Mouse (Mus musculus) limb, embryonic 12.5 days (tissue): ENCODE measurements around the gene Efna5. TPM values are rescaled to one million over a fixed set of nuclear protein-coding genes. Genes with fewer than 3 reads are reported as not detected.
A peak's percentile ranks its signal among the peaks of the same experiment; 100 is the strongest.

ENCODE experiments used
- ATAC-seq: fragments of 200-750 bp; cut with Nextera tagmentation; 2 replicates; pipeline ENCODE4 v1.8.0; 2017; ENCODE audit warnings: low read depth, moderate TSS enrichment; ENCODE audit not compliant: insufficient number of reproducible peaks, insufficient read depth, low FRiP score, low TSS enrichment
- H3K27ac ChIP-seq: fragments of 300-500 bp; sonication (generic); 2 replicates; pipeline ENCODE4 v1.5.1; 2016; ENCODE audit warnings: mild to moderate bottlenecking, moderate library complexity
- H3K27me3 ChIP-seq: fragments of 300-500 bp; sonication (generic); 2 replicates; pipeline ENCODE4 v1.6.1; 2016; ENCODE audit warnings: mild to moderate bottlenecking, moderate library complexity
- H3K36me3 ChIP-seq: fragments of 300-500 bp; sonication (generic); 2 replicates; pipeline ENCODE4 v1.6.1; 2016; ENCODE audit warnings: mild to moderate bottlenecking, moderate library complexity
- H3K4me1 ChIP-seq: fragments of 300-500 bp; sonication (generic); replicated peaks from 2 replicates; pipeline ENCODE4 v1.6.1; 2016
- H3K4me2 ChIP-seq: fragments of 300-500 bp; sonication (generic); 2 replicates; pipeline ENCODE4 v1.6.1; 2016; ENCODE audit warnings: mild to moderate bottlenecking, moderate library complexity
- H3K4me3 ChIP-seq: fragments of 300-500 bp; sonication (generic); replicated peaks from 2 replicates; pipeline ENCODE4 v1.5.1; 2016; ENCODE audit warnings: mild to moderate bottlenecking
- H3K9ac ChIP-seq: fragments of 300-500 bp; sonication (generic); replicated peaks from 2 replicates; pipeline ENCODE4 v1.6.1; 2016; ENCODE audit warnings: mild to moderate bottlenecking, moderate library complexity
- H3K9me3 ChIP-seq: fragments of 300-500 bp; sonication (generic); 2 replicates; pipeline ENCODE4 v1.6.1; 2016; ENCODE audit warnings: mild to moderate bottlenecking, moderate library complexity
- WGBS: fragments of 180-500 bp; shearing (Covaris S2); methylation state at CpG from one replicate; pipeline ENCODE4 v1.1.7; 2016; 5-methylcytosine and 5-hydroxymethylcytosine counted together
- polyA plus RNA-seq: library from polyadenylated mRNA; unstranded; fragments of >200 nt; fragmentation: Nextera tagmentation; extraction: Ambion mirVana; gene quantifications from 2 replicates; pipeline ENCODE4 v1.2.1, GENCODE M21; 2016

Efna5 gene
- polyA plus RNA-seq, 1 experiment from 2014 or later = 38.2 TPM

- Histone ChIP-seq H3K36me3 (no peaks in the 10 kb centered on the region), H3K4me2 (no peak overlapping the region), H3K27me3 (peaks cover 9% of the 10 kb centered on the region; the same call in 1 of the 2 replicates), H3K9ac (no peak overlapping the region), H3K4me1 (peaks cover 48% of the 10 kb centered on the region), H3K4me3 (no peak overlapping the region), H3K9me3 (no peaks in the 10 kb centered on the region), H3K27ac (no peak overlapping the region)
- WGBS = 27% methylated on average over 3 of the region's 3 CpGs
- ATAC-seq = no peak
These were observed 93.3 kb downstream of the Efna5 start for GRCm38 (mm10) chr17:62787855-62788254.

- Histone ChIP-seq H3K9ac (no peak overlapping the region), H3K27me3 (peaks cover 13% of the 10 kb centered on the region), H3K4me3 (no peak overlapping the region), H3K36me3 (no peaks in the 10 kb centered on the region), H3K27ac (no peak overlapping the region), H3K4me1 (peaks cover 50% of the 10 kb centered on the region), H3K4me2 (no peak overlapping the region), H3K9me3 (no peaks in the 10 kb centered on the region)
- ATAC-seq = no peak
- WGBS = 60% methylated on average over 7 of the region's 7 CpGs
These were observed 94.6 kb downstream of the Efna5 start for GRCm38 (mm10) chr17:62786602-62786907.

GRCm38 (mm10) chr17:62785781-62786601 lies 95.1 kb downstream of the Efna5 start:
- Histone ChIP-seq H3K36me3 (no peaks in the 10 kb centered on the region), H3K4me2 (no peak overlapping the region), H3K9ac (no peak overlapping the region), H3K4me3 (no peak overlapping the region), H3K4me1 (peaks cover 53% of the 10 kb centered on the region), H3K27ac (no peak overlapping the region), H3K27me3 (peaks cover 13% of the 10 kb centered on the region), H3K9me3 (no peaks in the 10 kb centered on the region)
- no peak for ATAC-seq
- 64% methylated on average over 4 of the region's 4 CpGs for WGBS

- WGBS = 18% methylated on average over 27 of the region's 27 CpGs
- peak; percentile 32; the same call in 1 of the 2 replicates for ATAC-seq
- Histone ChIP-seq H3K9me3 (no peaks in the 10 kb centered on the region), H3K27ac (no peak overlapping the region), H3K27me3 (peaks cover 10% of the 10 kb centered on the region), H3K4me2 (peak overlapping the region; percentile 54), H3K9ac (no peak overlapping the region), H3K4me3 (peak overlapping the region; percentile 28), H3K4me1 (peaks cover 65% of the 10 kb centered on the region), H3K36me3 (no peaks in the 10 kb centered on the region)
These were observed 96.6 kb downstream of the Efna5 start for GRCm38 (mm10) chr17:62784274-62785171.

GRCm38 (mm10) chr17:62783524-62784273 lies 97.4 kb downstream of the Efna5 start:
- Histone ChIP-seq H3K4me3 (peak overlapping the region; percentile 28), H3K9me3 (no peaks in the 10 kb centered on the region), H3K27me3 (peaks cover 8% of the 10 kb centered on the region), H3K36me3 (no peaks in the 10 kb centered on the region), H3K27ac (no peak overlapping the region), H3K9ac (no peak overlapping the region), H3K4me1 (peaks cover 65% of the 10 kb centered on the region), H3K4me2 (peak overlapping the region; percentile 54)
- WGBS = 16% methylated on average over 13 of the region's 13 CpGs
- ATAC-seq = peak; percentile 66

- no peak overlapping the region for H3K4me2 ChIP-seq
- peaks cover 3% of the 10 kb centered on the region; the same call in 1 of the 2 replicates for H3K27me3 ChIP-seq
- 43% methylated on average over 13 of the region's 13 CpGs for WGBS
- H3K4me1 ChIP-seq = peaks cover 64% of the 10 kb centered on the region
- no peak overlapping the region for H3K4me3 ChIP-seq
- no peaks in the 10 kb centered on the region for H3K9me3 ChIP-seq
- ATAC-seq = no peak
- H3K9ac ChIP-seq = no peak overlapping the region
- no peaks in the 10 kb centered on the region for H3K36me3 ChIP-seq
- H3K27ac ChIP-seq = no peak overlapping the region
These were observed 98.2 kb downstream of the Efna5 start for GRCm38 (mm10) chr17:62782826-62783404.

- no peak overlapping the region for H3K4me3 ChIP-seq
- peaks cover 3% of the 10 kb centered on the region; the same call in 1 of the 2 replicates for H3K27me3 ChIP-seq
- no peaks in the 10 kb centered on the region for H3K9me3 ChIP-seq
- 58% methylated on average over 6 of the region's 6 CpGs for WGBS
- no peak for ATAC-seq
- peaks cover 58% of the 10 kb centered on the region for H3K4me1 ChIP-seq
- H3K4me2 ChIP-seq = no peak overlapping the region
- no peak overlapping the region for H3K9ac ChIP-seq
- no peak overlapping the region for H3K27ac ChIP-seq
- no peaks in the 10 kb centered on the region for H3K36me3 ChIP-seq
These were observed 100.0 kb downstream of the Efna5 start for GRCm38 (mm10) chr17:62781120-62781519.

- H3K4me1 ChIP-seq = peaks cover 33% of the 10 kb centered on the region
- WGBS = 60% methylated on average over 10 of the region's 10 CpGs
These were observed 103.1 kb downstream of the Efna5 start for GRCm38 (mm10) chr17:62777858-62778564.

GRCm38 (mm10) chr17:62776710-62777109 lies 104.4 kb downstream of the Efna5 start:
- Histone ChIP-seq H3K27me3 (no peaks in the 10 kb centered on the region), H3K4me1 (peaks cover 29% of the 10 kb centered on the region), H3K27ac (no peak overlapping the region), H3K36me3 (no peaks in the 10 kb centered on the region), H3K9ac (no peak overlapping the region), H3K4me3 (no peak overlapping the region), H3K9me3 (no peaks in the 10 kb centered on the region), H3K4me2 (no peak overlapping the region)
- ATAC-seq = no peak
- WGBS = 83% methylated on average over 3 of the region's 3 CpGs

More at GRCm38 (mm10) chr17:62777858-62778564, 103.1 kb downstream of the Efna5 start:
- H3K9ac ChIP-seq = no peak overlapping the region
- ATAC-seq = no peak
- no peaks in the 10 kb centered on the region for H3K36me3 ChIP-seq
- peaks cover 3% of the 10 kb centered on the region; the same call in 1 of the 2 replicates for H3K27me3 ChIP-seq
- no peak overlapping the region for H3K4me2 ChIP-seq
- H3K27ac ChIP-seq = no peak overlapping the region
- H3K4me3 ChIP-seq = no peak overlapping the region
- H3K9me3 ChIP-seq = no peaks in the 10 kb centered on the region

GRCm38 (mm10) chr17:62775976-62776375 lies 105.1 kb downstream of the Efna5 start:
- 61% methylated on average over 2 of the region's 2 CpGs for WGBS
- no peaks in the 10 kb centered on the region for H3K36me3 ChIP-seq
- no peaks in the 10 kb centered on the region for H3K9me3 ChIP-seq
- no peak overlapping the region for H3K27ac ChIP-seq
- H3K4me2 ChIP-seq = no peak overlapping the region
- H3K4me1 ChIP-seq = peaks cover 26% of the 10 kb centered on the region
- H3K9ac ChIP-seq = no peak overlapping the region
- no peak for ATAC-seq
- H3K4me3 ChIP-seq = no peak overlapping the region
- H3K27me3 ChIP-seq = no peaks in the 10 kb centered on the region
